Mouse (Mus musculus): ENCODE measurements around the gene Azin2. TPM values are rescaled to one million over a fixed set of nuclear protein-coding genes. Genes with fewer than 3 reads are reported as not detected.
A peak's percentile ranks its signal among the peaks of the same experiment; 100 is the strongest.

Gene Azin2
- polyA plus RNA-seq, 1 experiment from 2014 or later = 20.3 TPM

DNA sequence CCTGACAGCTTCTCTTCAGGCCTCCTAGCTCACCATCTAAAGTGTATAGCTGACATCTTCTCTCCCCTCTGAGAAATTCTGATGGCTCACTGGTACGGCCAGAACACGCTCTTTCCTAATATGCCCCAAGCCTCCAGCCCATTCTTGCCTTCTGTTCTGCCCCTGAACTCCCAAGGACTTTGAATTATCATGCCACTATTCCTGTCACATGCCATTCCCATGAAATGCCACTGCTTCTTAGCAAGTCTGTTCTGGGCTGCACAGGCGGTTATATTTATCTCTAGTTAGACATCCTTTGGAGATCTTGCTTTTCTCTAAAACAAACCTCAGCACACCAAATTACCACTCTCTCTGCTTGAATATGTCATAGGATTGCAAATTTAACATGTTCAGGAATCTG, 38.6 kb downstream of the Azin2 start:
- H3K27ac ChIP-seq = no peak overlapping the region
- no peak for ATAC-seq (replicated peaks; ENCODE audit: low FRiP score)
- no peaks in the 10 kb centered on the region for H3K9me3 ChIP-seq (replicated peaks)
- no peaks in the 10 kb centered on the region for H3K36me3 ChIP-seq
- H3K9ac ChIP-seq = no peak overlapping the region
- 0 out of 2 replicates have a peak, but pooled peaks cover 6% of the 10 kb centered on the region for H3K27me3 ChIP-seq
- WGBS = 95% methylated on average over 3 of the region's 3 CpGs
- H3K4me3 ChIP-seq (replicated peaks) = no peak overlapping the region
- peaks cover 17% of the 10 kb centered on the region for H3K4me1 ChIP-seq
- no peak overlapping the region for H3K4me2 ChIP-seq

DNA sequence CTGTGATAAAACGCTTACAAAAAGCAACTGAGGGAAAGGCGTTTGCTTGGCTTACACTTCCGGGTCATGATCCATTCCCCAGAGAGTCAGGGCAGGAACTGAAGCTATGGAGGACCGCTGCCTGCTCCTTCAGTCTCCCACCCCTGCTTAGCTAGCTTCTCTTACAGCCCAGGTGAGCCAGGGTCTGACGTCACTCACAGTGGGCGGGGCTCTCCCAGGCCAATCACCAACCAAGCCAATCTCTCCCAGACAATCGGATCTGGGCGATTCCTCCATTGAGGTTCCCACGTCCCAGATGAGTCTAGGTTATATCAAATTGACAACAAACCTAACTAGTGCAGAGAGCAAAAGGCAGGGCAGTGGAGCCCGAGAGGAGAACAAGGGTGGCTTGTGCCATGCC, 43.1 kb downstream of the Azin2 start:
- H3K9me3 ChIP-seq (replicated peaks) = no peaks in the 10 kb centered on the region
- no peaks in the 10 kb centered on the region for H3K36me3 ChIP-seq
- 0 out of 2 replicates have a peak, but pooled peaks cover 6% of the 10 kb centered on the region for H3K27me3 ChIP-seq
- no peak overlapping the region for H3K27ac ChIP-seq
- H3K4me1 ChIP-seq = peaks cover 15% of the 10 kb centered on the region
- no peak overlapping the region for H3K4me3 ChIP-seq (replicated peaks)
- 31% methylated on average over 10 of the region's 10 CpGs for WGBS
- H3K9ac ChIP-seq = no peak overlapping the region
- H3K4me2 ChIP-seq = no peak overlapping the region
- no peak for ATAC-seq (replicated peaks; ENCODE audit: low FRiP score)

DNA sequence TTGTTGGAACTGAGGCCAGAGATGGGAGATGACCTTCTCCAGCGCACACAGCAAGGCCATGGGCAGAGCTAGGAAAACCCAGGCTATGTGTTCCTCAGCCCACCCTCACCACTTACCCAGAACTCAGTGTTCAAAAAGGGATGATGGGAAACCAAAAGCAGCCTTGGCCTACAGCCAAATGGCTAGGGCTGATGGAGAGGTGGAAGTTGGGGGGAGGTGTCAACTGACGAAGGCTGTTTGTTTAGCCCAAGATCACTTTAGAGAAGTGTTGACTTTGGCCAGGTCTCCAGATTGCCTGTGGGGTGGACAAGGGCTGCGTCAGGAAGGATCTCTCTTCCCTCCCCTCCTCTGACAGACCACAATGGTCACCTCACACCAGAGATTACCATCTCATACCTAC, 44.1 kb downstream of the Azin2 start:
- Histone ChIP-seq H3K27me3 (no peaks in the 10 kb centered on the region), H3K4me1 (peaks cover 15% of the 10 kb centered on the region), H3K27ac (0 out of 2 replicates have a peak overlapping the region, but pooled peaks have one; percentile 9), H3K9ac (no peak overlapping the region), H3K36me3 (no peaks in the 10 kb centered on the region), H3K4me2 (no peak overlapping the region), H3K9me3 (replicated peaks) (no peaks in the 10 kb centered on the region), H3K4me3 (replicated peaks) (no peak overlapping the region)
- peak; percentile 52; the same call in 1 of the 2 replicates for ATAC-seq (replicated peaks; ENCODE audit: low FRiP score)
- 26% methylated on average over 3 of the region's 3 CpGs for WGBS

DNA sequence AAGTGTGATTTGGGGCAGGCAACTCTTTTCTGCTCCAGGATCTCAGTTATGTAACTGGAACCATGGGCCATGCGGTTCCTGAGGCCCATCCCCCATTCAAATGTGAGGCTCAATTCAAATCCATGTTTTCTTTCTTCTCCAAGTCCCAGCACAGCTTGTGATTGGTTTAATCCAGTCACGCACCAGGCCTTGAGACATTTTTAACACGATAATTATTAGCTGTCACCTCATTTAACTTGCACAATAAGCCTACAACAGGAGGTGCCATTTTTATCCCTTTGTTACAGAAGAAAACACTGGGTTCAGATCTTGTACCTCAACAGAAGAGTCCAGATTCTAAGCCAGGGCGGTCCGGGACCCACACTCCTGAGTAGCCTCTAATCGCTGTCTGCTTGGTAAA, 44.5 kb downstream of the Azin2 start:
- ATAC-seq (replicated peaks; ENCODE audit: low FRiP score) = no peak
- H3K27me3 ChIP-seq = no peaks in the 10 kb centered on the region
- no peak overlapping the region for H3K9ac ChIP-seq
- no peak overlapping the region for H3K4me3 ChIP-seq (replicated peaks)
- no peaks in the 10 kb centered on the region for H3K36me3 ChIP-seq
- 84% methylated on average over 6 of the region's 6 CpGs for WGBS
- no peak overlapping the region for H3K27ac ChIP-seq
- no peaks in the 10 kb centered on the region for H3K9me3 ChIP-seq (replicated peaks)
- H3K4me2 ChIP-seq = no peak overlapping the region
- peaks cover 15% of the 10 kb centered on the region for H3K4me1 ChIP-seq

DNA sequence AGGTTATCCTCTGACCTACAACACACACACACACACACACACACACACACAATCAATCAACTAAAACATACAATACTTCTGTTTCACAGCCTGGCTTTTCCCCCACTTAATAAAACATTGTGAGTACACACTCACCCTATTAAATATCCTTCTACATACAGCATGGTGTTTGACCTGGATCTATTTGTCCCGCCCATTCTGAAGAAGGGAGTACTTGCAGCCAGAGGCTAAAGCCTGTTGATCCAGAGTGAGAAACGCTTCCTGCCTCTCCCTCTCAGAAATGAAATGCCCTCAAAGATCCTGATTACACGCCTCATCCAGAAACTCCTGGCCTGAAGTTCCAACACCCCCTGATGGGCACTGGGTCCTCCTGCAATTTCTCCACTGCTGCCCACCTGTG, 45.1 kb downstream of the Azin2 start:
- no peaks in the 10 kb centered on the region for H3K27me3 ChIP-seq
- ATAC-seq (replicated peaks; ENCODE audit: low FRiP score) = no peak
- no peak overlapping the region for H3K9ac ChIP-seq
- no peak overlapping the region for H3K4me3 ChIP-seq (replicated peaks)
- no peak overlapping the region for H3K27ac ChIP-seq
- H3K36me3 ChIP-seq = no peaks in the 10 kb centered on the region
- H3K4me1 ChIP-seq = peaks cover 15% of the 10 kb centered on the region
- WGBS = 58% methylated on average over 3 of the region's 3 CpGs
- no peaks in the 10 kb centered on the region for H3K9me3 ChIP-seq (replicated peaks)
- H3K4me2 ChIP-seq = no peak overlapping the region

DNA sequence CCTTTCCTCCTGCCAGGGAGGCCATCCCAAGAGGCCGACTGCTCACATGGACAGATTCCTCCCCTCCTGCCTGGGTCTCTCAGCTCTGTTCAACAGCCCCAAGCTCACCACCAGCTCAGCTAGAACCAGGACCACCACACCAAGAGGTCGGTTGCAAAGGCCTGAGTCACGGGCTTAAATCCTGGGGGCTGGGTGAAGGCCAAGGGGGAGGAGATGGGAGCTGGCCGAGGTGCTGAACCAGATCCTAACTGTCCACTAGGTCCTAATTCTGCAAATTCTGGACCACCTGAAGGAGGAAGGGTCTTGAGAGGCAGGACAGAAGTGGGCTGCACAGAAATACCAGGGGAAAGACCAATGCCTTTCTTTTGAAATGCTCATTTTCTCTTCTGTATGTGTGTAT, 48.4 kb downstream of the Azin2 start:
- no peak for ATAC-seq (replicated peaks; ENCODE audit: low FRiP score)
- no peaks in the 10 kb centered on the region for H3K27me3 ChIP-seq
- no peak overlapping the region for H3K27ac ChIP-seq
- peaks cover 18% of the 10 kb centered on the region for H3K36me3 ChIP-seq
- H3K4me3 ChIP-seq (replicated peaks) = no peak overlapping the region
- 26% methylated on average over 4 of the region's 4 CpGs for WGBS
- peaks cover 9% of the 10 kb centered on the region for H3K4me1 ChIP-seq
- no peak overlapping the region for H3K4me2 ChIP-seq
- H3K9ac ChIP-seq = no peak overlapping the region
- no peaks in the 10 kb centered on the region for H3K9me3 ChIP-seq (replicated peaks)

DNA sequence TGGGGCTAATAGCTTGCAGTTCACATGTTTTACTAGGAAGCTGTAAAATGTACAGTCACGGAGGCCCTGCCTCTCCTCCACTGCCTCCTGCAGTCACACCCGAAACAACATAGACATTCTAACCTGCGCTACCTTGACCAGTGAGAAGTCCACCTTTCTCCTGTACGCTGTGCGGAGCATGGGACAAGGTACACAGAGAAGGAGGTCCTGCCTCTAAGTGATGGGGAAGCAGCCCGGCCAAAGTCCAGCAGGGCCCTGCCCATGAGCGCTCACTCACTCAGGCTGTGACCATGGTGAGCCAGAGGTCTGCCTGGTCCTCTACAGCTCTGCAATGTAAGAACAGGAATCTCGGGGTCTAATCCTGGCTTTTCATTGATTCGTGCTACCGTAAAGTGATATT, 50.2 kb downstream of the Azin2 start:
- ATAC-seq (replicated peaks; ENCODE audit: low FRiP score) = no peak

DNA sequence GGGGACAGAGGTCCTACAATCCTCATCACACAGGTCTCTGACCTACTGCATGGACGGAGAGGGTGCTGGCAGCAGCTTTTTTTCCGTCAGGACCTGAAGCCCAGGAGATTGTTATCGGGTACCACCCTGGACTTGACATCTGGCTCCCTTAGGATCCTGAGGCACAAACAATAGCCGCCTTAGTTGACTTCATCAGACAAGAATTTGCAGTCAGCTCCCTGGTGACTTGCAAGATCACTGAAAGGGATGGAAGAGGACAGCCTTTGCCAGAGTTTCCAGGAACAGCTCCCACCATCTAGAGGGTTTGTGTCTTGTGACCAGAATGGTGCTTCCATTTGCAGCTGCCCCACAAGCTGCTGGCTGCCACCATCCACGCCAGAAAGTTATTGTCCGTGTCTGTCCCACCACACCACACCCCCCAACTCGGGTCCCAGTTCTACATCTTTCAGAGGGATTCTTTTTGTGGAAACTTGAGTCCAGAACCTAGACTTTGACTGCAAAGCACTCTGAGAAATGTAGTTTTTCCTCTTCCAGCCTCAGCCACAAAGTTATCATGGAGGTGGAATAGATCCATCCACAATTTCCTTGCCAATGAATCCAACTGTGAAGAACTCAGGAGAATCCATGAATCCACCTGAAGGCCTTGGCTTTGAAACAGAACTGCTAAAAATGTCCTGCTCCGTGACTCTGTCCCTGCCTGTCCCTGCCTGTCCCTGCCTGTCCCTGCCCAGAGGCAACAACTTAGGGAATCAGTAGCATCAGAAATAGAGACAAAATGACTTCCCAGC, 51.8 kb downstream of the Azin2 start:
- no peaks in the 10 kb centered on the region for H3K9me3 ChIP-seq (replicated peaks)
- H3K27me3 ChIP-seq = no peaks in the 10 kb centered on the region
- WGBS = 78% methylated on average over 8 of the region's 8 CpGs
- no peak overlapping the region for H3K9ac ChIP-seq
- H3K4me3 ChIP-seq (replicated peaks) = no peak overlapping the region
- peaks cover 22% of the 10 kb centered on the region for H3K4me1 ChIP-seq
- no peak for ATAC-seq (replicated peaks; ENCODE audit: low FRiP score)
- H3K4me2 ChIP-seq = no peak overlapping the region
- H3K27ac ChIP-seq = no peak overlapping the region
- H3K36me3 ChIP-seq = peaks cover 18% of the 10 kb centered on the region

More for the DNA sequence above, 50.2 kb downstream of the Azin2 start:
- H3K27me3 ChIP-seq = no peaks in the 10 kb centered on the region
- WGBS = 90% methylated on average over 10 of the region's 10 CpGs
- peaks cover 18% of the 10 kb centered on the region for H3K36me3 ChIP-seq
- H3K4me3 ChIP-seq (replicated peaks) = no peak overlapping the region
- H3K4me2 ChIP-seq = no peak overlapping the region
- H3K4me1 ChIP-seq = peaks cover 8% of the 10 kb centered on the region
- no peak overlapping the region for H3K9ac ChIP-seq
- H3K9me3 ChIP-seq (replicated peaks) = no peaks in the 10 kb centered on the region
- no peak overlapping the region for H3K27ac ChIP-seq

DNA sequence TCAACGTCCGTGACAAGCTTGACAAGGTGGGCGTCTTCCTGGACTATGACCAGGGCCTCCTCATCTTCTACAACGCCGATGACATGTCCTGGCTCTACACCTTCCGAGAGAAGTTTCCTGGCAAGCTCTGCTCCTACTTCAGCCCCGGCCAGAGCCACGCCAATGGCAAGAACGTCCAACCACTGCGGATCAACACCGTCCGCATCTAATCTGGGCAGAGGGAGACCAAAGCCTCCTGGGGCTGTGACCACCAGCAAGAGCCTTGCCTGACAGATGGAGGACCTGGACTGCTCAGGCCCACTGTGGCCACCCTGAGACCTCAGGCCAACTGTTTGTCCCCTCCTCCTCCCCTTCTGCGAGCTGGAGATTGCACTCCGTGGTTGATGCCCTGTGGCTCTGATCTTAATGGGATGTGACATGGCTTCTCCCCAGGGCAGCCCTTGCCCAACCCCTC, 52.8 kb downstream of the Azin2 start:
- 86% methylated on average over 14 of the region's 14 CpGs for WGBS
- Histone ChIP-seq H3K27me3 (no peaks in the 10 kb centered on the region), H3K36me3 (peaks cover 18% of the 10 kb centered on the region), H3K4me3 (replicated peaks) (no peak overlapping the region), H3K9me3 (replicated peaks) (no peaks in the 10 kb centered on the region), H3K4me2 (no peak overlapping the region), H3K9ac (no peak overlapping the region), H3K4me1 (peaks cover 33% of the 10 kb centered on the region), H3K27ac (no peak overlapping the region)
- no peak for ATAC-seq (replicated peaks; ENCODE audit: low FRiP score)

DNA sequence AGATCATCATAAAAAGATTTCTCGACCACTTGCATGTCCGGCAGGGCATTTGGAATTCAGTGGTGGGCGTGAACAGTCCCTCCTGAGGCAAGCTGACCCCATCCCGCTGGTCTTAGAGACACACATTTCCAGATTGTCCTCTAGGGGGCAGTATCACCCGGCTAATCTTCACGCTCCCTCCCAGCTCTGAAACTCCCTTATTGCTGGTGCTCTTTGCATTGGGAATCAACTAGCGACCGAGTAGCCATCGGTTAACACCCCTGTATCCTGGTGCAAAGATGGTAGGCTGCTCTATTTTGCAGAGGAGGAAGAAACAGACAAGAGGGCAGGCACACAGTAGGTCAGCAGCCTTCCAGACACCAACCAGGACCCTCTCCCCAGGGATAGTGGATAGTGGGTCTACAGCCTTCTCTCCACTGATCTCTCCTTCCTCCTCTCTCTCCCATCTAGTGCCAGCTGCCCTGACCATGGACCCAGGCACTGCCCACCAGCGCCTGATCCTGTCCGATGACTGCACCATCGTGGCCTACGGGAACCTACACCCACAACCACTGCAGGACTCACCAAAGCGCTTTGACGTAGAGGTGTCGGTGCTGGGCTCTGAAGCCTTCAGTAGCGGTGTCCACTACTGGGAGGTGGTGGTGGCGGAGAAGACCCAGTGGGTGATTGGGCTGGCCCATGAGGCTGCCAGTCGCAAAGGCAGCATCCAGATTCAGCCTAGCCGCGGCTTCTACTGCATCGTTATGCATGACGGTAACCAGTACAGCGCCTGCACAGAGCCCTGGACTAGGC, 53.5 kb downstream of the Azin2 start:
- ATAC-seq (replicated peaks; ENCODE audit: low FRiP score) = no peak
- 65% methylated on average over 24 of the region's 24 CpGs for WGBS
- no peaks in the 10 kb centered on the region for H3K27me3 ChIP-seq
- no peak overlapping the region for H3K4me2 ChIP-seq
- peaks cover 18% of the 10 kb centered on the region for H3K36me3 ChIP-seq
- no peaks in the 10 kb centered on the region for H3K9me3 ChIP-seq (replicated peaks)
- H3K4me1 ChIP-seq = peaks cover 39% of the 10 kb centered on the region
- H3K27ac ChIP-seq = no peak overlapping the region
- no peak overlapping the region for H3K9ac ChIP-seq
- H3K4me3 ChIP-seq (replicated peaks) = no peak overlapping the region

DNA sequence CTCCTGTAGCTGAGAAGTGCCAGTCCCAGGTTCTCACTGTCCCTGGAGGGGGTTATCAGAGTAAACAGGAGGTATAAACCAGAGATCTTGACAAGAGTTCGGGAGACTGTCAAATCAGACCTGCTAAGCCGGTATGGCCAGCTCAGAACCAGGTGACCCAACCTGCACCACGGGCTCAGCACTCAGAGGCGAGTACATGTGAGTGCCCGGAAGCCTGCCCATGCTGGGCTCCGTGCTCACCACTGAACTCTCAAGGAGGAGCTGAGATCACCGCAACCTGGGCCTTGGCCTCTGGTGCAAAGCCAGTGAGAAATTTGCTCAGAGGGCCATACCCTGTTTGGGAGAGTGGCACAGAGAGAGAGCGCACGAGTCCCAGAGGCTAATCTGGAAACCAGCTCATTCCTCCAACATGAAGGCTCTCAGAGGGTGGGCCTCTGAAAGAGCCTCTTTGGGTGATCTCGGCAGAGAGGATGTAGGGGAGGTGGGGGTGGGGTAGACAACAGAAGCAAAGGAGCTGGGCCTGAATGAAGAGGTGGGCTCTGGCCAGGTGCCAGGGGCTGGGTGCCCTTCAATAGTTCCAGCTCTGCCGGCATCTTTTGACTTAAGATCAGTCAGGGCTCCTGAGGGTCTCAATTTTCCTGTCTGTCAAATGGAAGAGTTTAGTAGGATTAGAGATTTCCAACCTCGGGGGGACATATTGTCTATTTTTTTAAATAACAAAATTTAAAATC, 54.8 kb downstream of the Azin2 start:
- Histone ChIP-seq H3K27ac (peak overlapping the region; percentile 48), H3K27me3 (no peaks in the 10 kb centered on the region), H3K4me3 (replicated peaks) (no peak overlapping the region), H3K4me1 (peaks cover 42% of the 10 kb centered on the region), H3K4me2 (no peak overlapping the region), H3K9ac (no peak overlapping the region), H3K9me3 (replicated peaks) (no peaks in the 10 kb centered on the region), H3K36me3 (peaks cover 31% of the 10 kb centered on the region)
- 0 out of 2 replicates have a peak, but pooled peaks have one; percentile 27 for ATAC-seq (replicated peaks; ENCODE audit: low FRiP score)
- 66% methylated on average over 12 of the region's 12 CpGs for WGBS

DNA sequence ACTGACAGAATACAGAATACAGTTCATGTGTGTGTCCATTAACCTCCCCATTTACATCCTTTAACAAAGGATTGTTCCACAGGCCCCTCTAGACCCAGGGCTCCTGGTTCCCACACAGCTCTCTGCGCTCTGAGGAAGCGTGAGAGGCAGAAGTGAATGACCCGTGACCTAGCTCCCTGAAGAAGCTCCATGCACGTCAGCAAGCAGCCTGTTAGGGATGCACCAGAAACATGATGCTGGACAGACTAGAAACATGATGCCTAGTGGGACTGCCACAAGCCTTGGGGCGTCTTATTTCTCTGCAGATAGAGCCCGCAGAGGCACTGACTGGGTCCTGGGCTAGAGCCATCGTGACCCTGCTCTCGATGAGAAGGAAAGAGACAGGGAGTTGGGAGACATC, 55.5 kb downstream of the Azin2 start:
- no peak overlapping the region for H3K9ac ChIP-seq
- H3K27me3 ChIP-seq = no peaks in the 10 kb centered on the region
- no peaks in the 10 kb centered on the region for H3K9me3 ChIP-seq (replicated peaks)
- no peak overlapping the region for H3K4me3 ChIP-seq (replicated peaks)
- H3K36me3 ChIP-seq = peaks cover 35% of the 10 kb centered on the region
- ATAC-seq (replicated peaks; ENCODE audit: low FRiP score) = peak; percentile 80
- no peak overlapping the region for H3K4me2 ChIP-seq
- WGBS = 41% methylated on average over 8 of the region's 8 CpGs
- peaks cover 42% of the 10 kb centered on the region for H3K4me1 ChIP-seq
- peak overlapping the region; percentile 48 for H3K27ac ChIP-seq
